Mouse (Mus musculus) liver, adult (tissue): ENCODE data around the gene Rabggtb.
A peak's percentile ranks its signal among the peaks of the same experiment; 100 is the strongest.

Experiments
- GATA4 ChIP-seq: IDR thresholded peaks from 2 replicates; pipeline ENCODE4 v1.6.1; 2014; ENCODE audit warnings: mild to moderate bottlenecking, low read length; ENCODE audit not compliant: insufficient replicate concordance

Gene Rabggtb

GRCm38 (mm10) chr3:153912546-153913509, at the start of gene Rabggtb:
Rabggtb (minus strand) TSS chr3:153913009.
- TF ChIP-seq GATA4, result peak; percentile 34; the same call in 1 of the 2 replicates

GRCm38 (mm10) chr3:153961632-153962389, 49.0 kb upstream of the Rabggtb start:
- TF ChIP-seq GATA4, result no peak

GRCm38 (mm10) chr3:153960884-153961283, 48.1 kb upstream of the Rabggtb start:
- no peak for TF ChIP-seq GATA4

- TF ChIP-seq GATA4, result no peak
Observed at GRCm38 (mm10) chr3:153959731-153960207, 47.0 kb upstream of the Rabggtb start.

- no peak for TF ChIP-seq GATA4
Observed at GRCm38 (mm10) chr3:153959035-153959730, 46.4 kb upstream of the Rabggtb start.

GRCm38 (mm10) chr3:153957916-153958315, 45.1 kb upstream of the Rabggtb start:
- no peak for TF ChIP-seq GATA4

GRCm38 (mm10) chr3:153948176-153948575, 35.4 kb upstream of the Rabggtb start:
- TF ChIP-seq GATA4, result no peak

GRCm38 (mm10) chr3:153947271-153947670, 34.5 kb upstream of the Rabggtb start:
- TF ChIP-seq GATA4, result no peak

GRCm38 (mm10) chr3:153944335-153944990, 31.7 kb upstream of the Rabggtb start, which contains the start of gene Acadm:
Acadm (minus strand) TSS chr3:153944632.
- peak; percentile 5; the same call in 1 of the 2 replicates for TF ChIP-seq GATA4

GRCm38 (mm10) chr3:153943901-153944334, 31.1 kb upstream of the Rabggtb start:
- no peak for TF ChIP-seq GATA4

- TF ChIP-seq GATA4, result no peak
Observed at GRCm38 (mm10) chr3:153943003-153943640, 30.3 kb upstream of the Rabggtb start.

GRCm38 (mm10) chr3:153941613-153942012, 28.8 kb upstream of the Rabggtb start:
- no peak for TF ChIP-seq GATA4

- TF ChIP-seq GATA4, result no peak
Observed at GRCm38 (mm10) chr3:153940486-153940885, 27.7 kb upstream of the Rabggtb start.

GRCm38 (mm10) chr3:153940021-153940420, 27.2 kb upstream of the Rabggtb start:
- no peak for TF ChIP-seq GATA4
